Mouse (Mus musculus) thymus, postnatal 0 days (tissue): ENCODE measurements at regions not wholly inside any gene's neighbourhood (a gene's known extent, or its start where the extent isn't known, plus 50 kb on each side); places are given as distances from the start of the nearest gene placed in this dataset.
"Not testable (repeated sequence)": the region's sequence is repeated elsewhere in the genome, so short reads cannot be mapped to it uniquely, and the experiment has no call there.

Experiments
- DNase-seq: peaks from one replicate; pipeline ENCODE4 v3.0.0-alpha.2; 2015; ENCODE audit warnings: low spot score

DNA sequence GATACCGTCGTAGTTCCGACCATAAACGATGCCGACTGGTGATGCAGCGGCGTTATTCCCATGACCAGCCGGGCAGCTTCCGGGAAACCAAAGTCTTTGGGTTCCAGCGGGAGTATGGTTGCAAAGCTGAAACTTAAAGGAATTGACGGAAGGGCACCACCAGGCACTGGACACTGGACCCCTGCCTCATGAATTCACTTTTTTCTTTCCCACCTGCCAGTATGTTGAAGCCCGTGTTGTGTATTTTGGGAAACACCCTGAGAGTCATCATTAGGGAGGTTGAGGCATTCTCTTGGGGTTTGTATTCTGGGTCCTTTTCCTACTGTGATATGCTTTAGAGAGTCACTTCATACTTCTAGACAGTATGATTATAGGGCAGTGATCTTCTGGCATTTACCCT is 197.9 kb downstream of the Samd9l start:
- DNase-seq, result peak; percentile 48

- no peak for DNase-seq
Measured at GRCm38 (mm10) chr6:3201107-3201506, 198.3 kb downstream of the Samd9l start.

DNA sequence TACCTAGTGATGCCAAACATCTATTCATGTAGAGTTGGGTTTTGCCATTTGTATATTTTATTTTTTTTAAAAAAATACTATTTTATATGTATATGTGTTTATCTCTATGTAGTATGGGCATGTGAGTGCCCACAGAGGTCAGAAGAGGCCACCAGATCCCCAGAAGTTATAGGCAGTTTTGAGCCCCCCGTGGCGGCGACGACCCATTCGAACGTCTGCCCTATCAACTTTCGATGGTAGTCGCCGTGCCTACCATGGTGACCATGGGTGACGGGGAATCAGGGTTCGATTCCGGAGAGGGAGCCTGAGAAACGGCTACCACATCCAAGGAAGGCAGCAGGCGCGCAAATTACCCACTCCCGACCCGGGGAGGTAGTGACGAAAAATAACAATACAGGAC is 198.8 kb downstream of the Samd9l start:
- DNase-seq, result peak; percentile 75

- not testable (repeated sequence) for DNase-seq
Measured at GRCm38 (mm10) chr6:3192424-3192820, 206.9 kb downstream of the Samd9l start.

DNA sequence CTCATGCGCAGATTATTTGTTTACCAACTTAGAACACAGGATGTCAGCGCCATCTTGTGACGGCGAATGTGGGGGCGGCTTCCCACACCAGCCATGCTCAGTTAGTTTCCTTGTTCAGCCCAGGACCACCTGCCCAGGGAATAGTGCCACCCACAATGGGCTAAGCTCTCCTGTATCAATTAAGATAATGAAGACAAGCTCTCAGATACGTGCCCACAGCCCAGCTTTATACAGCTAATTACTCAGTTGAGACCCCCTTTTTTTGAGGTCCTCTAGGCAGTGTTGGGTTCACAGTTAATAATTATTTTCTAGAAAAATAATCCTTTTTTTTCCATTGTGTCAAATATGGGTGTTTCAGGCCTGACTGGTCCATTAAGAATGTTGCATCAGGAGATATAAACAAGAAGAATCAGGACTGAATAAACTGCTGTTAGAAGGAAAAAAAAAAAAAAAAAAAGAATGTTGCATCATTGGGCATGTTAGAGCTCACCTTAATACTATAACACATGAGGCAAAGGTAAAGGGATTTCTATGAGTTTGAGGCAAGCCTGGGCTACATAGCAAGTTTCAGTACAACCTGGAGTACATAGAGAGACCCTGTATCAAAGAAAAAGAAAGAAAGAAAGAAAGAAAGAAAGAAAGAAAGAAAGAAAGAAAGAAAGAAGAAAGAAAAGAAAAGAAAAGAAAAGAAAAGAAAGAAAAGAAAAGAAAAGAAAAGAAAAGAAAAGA is 207.5 kb downstream of the Samd9l start:
- not testable (repeated sequence) for DNase-seq

- peak; percentile 41 for DNase-seq
Measured at GRCm38 (mm10) chr6:3183819-3184199, 215.6 kb downstream of the Samd9l start.

DNA sequence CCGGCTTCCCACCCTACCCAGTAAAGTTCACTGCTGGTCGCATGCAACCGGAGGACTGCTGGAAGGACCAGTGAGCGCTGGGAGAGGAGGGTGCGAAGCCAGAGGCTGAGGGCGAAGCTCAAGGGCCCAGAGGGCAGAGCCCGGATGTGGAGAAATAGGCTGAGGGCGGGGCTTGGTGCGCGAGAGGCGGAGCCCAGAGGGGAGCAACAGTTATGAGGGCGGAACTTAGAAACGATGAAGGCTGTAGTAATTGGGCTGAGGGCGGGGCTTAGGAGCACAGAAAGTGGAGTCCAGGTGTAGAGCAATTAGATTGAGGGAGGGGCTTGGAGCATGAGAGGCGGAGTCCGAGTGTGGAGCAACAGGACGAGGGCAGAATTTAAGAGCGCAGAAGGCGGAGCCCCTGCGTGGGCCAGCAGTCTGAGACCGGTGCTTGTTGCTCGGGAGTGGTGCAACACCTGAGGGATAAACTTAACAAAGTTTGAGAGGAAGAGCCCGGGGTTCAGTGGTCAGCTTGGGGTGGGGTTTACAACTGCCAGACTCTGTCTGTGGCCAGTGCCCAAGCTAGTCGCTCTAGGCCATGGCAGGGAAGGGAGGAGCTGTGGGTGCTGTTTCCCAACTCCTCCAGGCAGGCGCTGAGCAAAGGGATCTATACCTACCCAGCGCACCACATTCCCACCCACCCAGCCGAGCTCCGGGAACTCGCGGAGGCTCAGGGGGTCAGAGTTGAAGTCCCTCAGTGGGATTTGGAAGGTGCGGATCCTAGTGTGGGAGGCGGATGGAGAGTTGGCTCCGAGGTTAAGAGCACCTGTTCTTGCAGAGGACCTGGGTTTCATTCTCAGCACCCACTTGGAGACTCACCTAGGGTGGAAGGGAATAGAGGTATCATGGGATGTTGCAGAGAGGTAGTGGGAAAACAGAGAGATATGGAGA is 216.2 kb downstream of the Samd9l start:
- peak; percentile 5 for DNase-seq

DNA sequence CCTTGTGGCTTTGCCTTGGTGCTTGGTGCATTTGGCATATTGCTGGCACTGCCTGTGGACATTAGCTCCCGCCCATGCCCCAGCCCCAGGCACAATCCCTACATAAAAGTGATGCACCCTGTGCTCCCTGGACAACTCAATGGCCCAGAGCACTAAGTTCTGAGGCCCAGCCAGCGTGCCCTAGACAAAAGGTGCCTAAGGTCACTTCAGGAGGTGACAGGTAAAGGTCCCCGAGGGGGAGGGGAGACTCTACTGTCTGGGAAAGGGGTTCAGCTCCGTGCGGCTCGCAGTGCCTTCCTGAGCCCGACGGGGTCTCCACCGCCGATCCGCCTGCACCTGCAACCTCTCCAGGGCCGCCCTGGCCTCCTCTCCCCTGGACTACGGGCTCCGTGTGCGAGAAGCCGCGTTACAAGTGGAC is 216.9 kb downstream of the Samd9l start:
- DNase-seq, result peak; percentile 1

GRCm38 (mm10) chr6:3179603-3180348 is 219.6 kb downstream of the Samd9l start:
- not testable (repeated sequence) for DNase-seq

GRCm38 (mm10) chr6:3169479-3169878 is 229.9 kb downstream of the Samd9l start:
- not testable (repeated sequence) for DNase-seq

- not testable (repeated sequence) for DNase-seq
Measured at GRCm38 (mm10) chr6:3166149-3166548, 233.2 kb downstream of the Samd9l start.

DNA sequence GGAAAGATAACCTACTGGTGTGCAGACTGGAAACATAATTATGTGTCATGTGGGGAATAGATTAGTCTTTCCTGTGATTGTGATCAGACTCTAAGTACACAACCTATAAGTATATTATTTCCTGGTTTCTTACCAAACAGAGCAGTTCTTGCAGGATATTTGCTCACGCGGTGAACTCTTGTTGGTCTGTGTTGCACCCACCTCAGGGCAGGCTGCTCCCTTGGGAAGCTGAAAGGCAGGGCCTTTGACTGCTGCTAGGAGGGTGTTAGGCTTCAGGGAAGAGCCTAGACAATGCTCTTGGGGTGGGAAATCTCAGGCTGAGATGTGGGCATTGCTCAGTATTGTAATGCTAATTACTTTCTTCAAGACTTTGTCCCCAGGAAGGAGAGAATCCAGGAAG is 247.5 kb downstream of the Samd9l start:
- DNase-seq, result not testable (repeated sequence)

- DNase-seq, result not testable (repeated sequence)
Measured at GRCm38 (mm10) chr6:3137823-3138222, 261.5 kb downstream of the Samd9l start.

DNA sequence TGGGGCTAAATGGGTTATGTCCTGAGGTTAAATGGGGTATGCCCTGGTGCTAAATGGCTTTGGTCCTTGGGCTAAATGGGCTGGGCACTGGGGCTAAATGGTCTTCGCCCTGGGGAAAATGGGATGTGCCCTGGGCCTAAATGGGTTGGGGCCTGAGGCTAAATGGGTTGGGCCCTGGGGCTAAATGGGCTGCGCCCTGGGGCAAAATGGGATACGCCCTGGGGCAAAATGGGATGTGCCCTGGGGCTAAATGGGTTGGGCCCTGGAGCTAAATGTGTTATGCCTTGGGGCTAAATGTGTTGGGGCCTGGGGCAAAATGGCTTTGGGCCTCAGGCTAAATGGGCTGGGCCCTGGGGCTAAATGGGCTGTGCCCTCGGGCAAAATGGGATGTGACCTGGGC is 265.6 kb downstream of the Samd9l start:
- DNase-seq, result not testable (repeated sequence)

GRCm38 (mm10) chr6:3116296-3116695 is 283.1 kb downstream of the Samd9l start:
- not testable (repeated sequence) for DNase-seq
